Mouse (Mus musculus): ENCODE data around the gene Eif2b4. TPM values are rescaled to one million over a fixed set of nuclear protein-coding genes. Genes with fewer than 3 reads are reported as not detected.

Gene Eif2b4
- polyA plus RNA-seq, 1 experiment from 2014 or later: 88.5 TPM

DNA sequence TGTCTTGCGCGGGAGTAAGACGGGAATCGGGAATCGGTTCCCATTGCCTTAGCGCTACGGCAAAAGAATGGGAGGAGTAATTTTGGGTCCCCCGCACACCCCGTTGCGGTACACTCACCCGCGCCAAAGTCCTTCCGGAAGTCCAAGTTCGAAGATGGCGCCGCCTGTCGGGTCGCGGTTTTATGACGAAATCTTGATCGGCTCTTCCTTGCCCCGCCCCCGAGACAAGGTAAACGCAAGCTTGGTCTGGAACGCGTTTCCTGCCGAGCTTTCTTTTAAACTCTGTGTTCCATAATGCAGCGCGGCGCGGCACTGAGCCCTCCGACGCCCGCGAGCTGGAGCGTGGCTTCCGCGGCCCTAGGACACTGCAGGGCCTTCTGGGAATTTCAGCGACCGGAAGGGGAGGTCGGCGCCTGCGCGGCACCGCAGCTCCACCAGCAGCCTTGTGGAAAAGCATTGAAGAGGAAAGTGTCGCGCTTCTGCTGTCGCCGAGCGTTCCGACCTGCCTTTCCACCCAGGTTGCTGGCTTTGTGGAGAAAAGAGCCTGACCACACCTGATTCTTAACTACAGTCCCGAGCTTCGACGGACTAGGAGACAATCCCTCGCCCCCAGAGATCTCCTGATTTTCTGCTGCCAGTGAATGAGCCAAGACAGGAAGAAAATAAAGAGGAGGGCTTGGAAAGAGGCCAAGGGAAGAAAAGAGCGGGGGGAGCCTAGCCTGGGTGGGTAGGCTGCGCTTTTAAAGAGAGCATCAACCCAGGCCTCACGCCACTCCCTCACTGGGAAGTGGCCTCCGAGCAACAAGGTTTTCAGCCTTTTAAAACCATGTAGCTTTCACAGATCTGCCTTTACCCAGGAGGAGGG lies 13.2 kb downstream of the Eif2b4 start, which contains the start of the genes Gm29609 and Gtf3c2:
Gene Gm29609 (minus strand): TSS at position 146 of the 865 bp plus-strand sequence.
Gene Gtf3c2 (minus strand): TSS at position 379 of the 865 bp plus-strand sequence.
- Histone ChIP-seq H3K36me3 (ENCODE audit: control insufficient read depth, insufficient read depth, low read length) (no peaks in the 10 kb centered on the region), H3K9me3 (ENCODE audit: control insufficient read depth, low read length) (no peaks in the 10 kb centered on the region), H3K4me3 (ENCODE audit: low read length) (peak within 1 kb of the TSS; percentile 90), H3K27me3 (replicated peaks; ENCODE audit: control insufficient read depth, insufficient read depth, low read length) (no peaks in the 10 kb centered on the region), H3K9ac (ENCODE audit: low read depth, low read length) (peak within 1 kb of the TSS; percentile 84), H3K4me1 (ENCODE audit: control insufficient read depth, insufficient read depth, low read depth, low read length) (peaks cover 7% of the 10 kb centered on the region; the same call in 1 of the 2 replicates), H3K27ac (ENCODE audit: low read depth, low read length) (peak within 1 kb of the TSS; percentile 98), H3K4me2 (ENCODE audit: low read length) (peak within 1 kb of the TSS; percentile 92)
- ATAC-seq: peak; percentile 99
- under 1% methylated on average over 59 of the region's 59 CpGs for WGBS

DNA sequence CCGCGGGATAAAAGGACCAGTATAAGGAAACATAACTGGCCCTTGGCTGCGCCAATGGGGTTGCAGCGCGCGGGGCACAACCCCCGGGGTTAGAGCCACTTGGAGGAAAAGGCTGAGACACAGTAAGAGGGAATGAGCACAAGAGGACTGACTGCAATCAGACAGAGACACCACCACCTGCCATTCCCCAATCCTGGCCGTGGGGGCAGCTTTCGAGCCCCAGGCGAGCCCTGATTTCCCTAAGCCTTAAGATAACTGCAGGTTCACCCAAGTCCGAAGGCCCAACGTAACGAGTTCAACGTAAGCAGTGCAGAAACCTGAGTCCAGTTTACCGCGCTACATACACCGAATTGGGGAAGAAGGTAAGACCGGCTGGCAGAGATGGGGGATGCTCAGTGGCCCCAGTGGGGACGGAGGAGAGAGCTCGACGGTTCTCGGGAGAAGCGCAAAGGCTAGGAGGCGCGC lies 13.9 kb downstream of the Eif2b4 start:
- H3K4me1 ChIP-seq (ENCODE audit: control insufficient read depth, insufficient read depth, low read depth, low read length): peaks cover 7% of the 10 kb centered on the region; the same call in 1 of the 2 replicates
- peak; percentile 9 for ATAC-seq
- peaks cover under 1% of the 10 kb centered on the region for H3K36me3 ChIP-seq (ENCODE audit: control insufficient read depth, insufficient read depth, low read length)
- peak overlapping the region; percentile 98 for H3K27ac ChIP-seq (ENCODE audit: low read depth, low read length)
- no peaks in the 10 kb centered on the region for H3K27me3 ChIP-seq (replicated peaks; ENCODE audit: control insufficient read depth, insufficient read depth, low read length)
- WGBS: under 1% methylated on average over 25 of the region's 25 CpGs
- peak overlapping the region; percentile 84 for H3K9ac ChIP-seq (ENCODE audit: low read depth, low read length)
- H3K4me2 ChIP-seq (ENCODE audit: low read length): peak overlapping the region; percentile 92
- H3K9me3 ChIP-seq (ENCODE audit: control insufficient read depth, low read length): no peaks in the 10 kb centered on the region
- peak overlapping the region; percentile 90 for H3K4me3 ChIP-seq (ENCODE audit: low read length)

DNA sequence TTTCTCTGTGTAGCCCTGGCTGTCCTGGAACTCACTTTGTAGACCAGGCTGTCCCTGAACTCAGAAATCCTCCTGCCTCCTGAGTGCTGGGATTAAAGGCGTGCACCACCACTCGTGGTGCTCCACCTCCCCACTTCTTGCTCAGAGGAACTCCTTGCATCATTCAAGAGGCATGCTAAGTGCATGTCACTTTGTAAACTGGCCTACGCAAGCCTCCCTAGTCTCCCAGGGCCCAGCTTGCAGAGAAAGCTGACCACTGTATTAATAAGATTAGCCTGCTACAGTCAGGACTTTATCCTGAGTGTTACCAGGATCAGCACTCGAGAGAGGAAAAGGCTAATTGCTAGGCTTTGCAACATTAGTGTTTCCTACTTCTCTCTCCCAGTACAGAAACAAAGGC lies 24.6 kb downstream of the Eif2b4 start:
- no peaks in the 10 kb centered on the region for H3K9me3 ChIP-seq (ENCODE audit: control insufficient read depth, low read length)
- ATAC-seq: no peak
- no peak overlapping the region for H3K9ac ChIP-seq (ENCODE audit: low read depth, low read length)
- no peaks in the 10 kb centered on the region for H3K27me3 ChIP-seq (replicated peaks; ENCODE audit: control insufficient read depth, insufficient read depth, low read length)
- WGBS: 93% methylated on average over 4 of the region's 4 CpGs
- H3K4me2 ChIP-seq (ENCODE audit: low read length): no peak overlapping the region
- no peaks in the 10 kb centered on the region for H3K4me1 ChIP-seq (ENCODE audit: control insufficient read depth, insufficient read depth, low read depth, low read length)
- H3K27ac ChIP-seq (ENCODE audit: low read depth, low read length): no peak overlapping the region
- peaks cover 47% of the 10 kb centered on the region for H3K36me3 ChIP-seq (ENCODE audit: control insufficient read depth, insufficient read depth, low read length)
- no peak overlapping the region for H3K4me3 ChIP-seq (ENCODE audit: low read length)

DNA sequence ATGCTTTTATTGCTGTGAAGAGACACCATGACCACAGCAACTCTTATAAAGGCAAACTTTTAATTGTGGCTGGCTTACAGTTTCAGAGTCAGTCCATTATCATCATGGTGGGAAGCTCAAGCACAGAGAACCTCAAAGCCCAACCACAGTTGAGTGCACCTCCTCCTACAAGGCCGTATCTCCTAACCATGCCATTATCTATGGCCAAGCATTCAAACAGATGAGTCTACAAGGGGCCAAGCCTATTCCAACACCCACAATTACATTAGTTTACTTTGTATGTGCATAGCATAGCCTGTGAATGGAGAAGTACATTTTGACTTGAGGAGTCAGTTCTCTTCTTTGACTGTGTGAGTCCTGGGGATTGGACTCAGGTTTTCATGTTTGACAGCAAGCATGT lies 28.4 kb downstream of the Eif2b4 start:
- WGBS: 96% methylated on average over 1 of the region's 1 CpGs
- Histone ChIP-seq H3K4me2 (ENCODE audit: low read length) (no peak overlapping the region), H3K9ac (ENCODE audit: low read depth, low read length) (no peak overlapping the region), H3K9me3 (ENCODE audit: control insufficient read depth, low read length) (no peaks in the 10 kb centered on the region), H3K27ac (ENCODE audit: low read depth, low read length) (no peak overlapping the region), H3K4me1 (ENCODE audit: control insufficient read depth, insufficient read depth, low read depth, low read length) (no peaks in the 10 kb centered on the region), H3K4me3 (ENCODE audit: low read length) (no peak overlapping the region), H3K36me3 (ENCODE audit: control insufficient read depth, insufficient read depth, low read length) (peaks cover 46% of the 10 kb centered on the region), H3K27me3 (replicated peaks; ENCODE audit: control insufficient read depth, insufficient read depth, low read length) (no peaks in the 10 kb centered on the region)
- ATAC-seq: no peak

DNA sequence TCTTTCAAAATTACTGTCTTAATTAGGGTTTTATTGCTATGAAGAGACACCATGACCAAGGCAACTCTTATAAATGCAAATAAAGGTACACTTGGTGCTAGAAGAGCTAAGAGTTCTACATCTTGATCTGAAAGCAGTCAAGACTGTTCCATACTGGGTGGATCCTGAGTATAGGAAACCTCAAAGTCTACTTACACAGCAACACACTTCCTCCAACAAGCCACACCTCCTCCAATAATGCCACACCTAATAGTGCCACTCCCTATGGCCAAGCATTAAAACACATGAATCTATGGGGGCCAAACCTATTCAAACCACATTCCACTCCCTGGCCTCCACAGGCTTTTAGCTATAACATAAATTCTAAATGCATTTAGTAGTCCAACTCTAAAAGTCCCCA lies 30.8 kb downstream of the Eif2b4 start:
- Histone ChIP-seq H3K9ac (ENCODE audit: low read depth, low read length) (no peak overlapping the region), H3K4me3 (ENCODE audit: low read length) (no peak overlapping the region), H3K9me3 (ENCODE audit: control insufficient read depth, low read length) (no peaks in the 10 kb centered on the region), H3K4me2 (ENCODE audit: low read length) (no peak overlapping the region), H3K27ac (ENCODE audit: low read depth, low read length) (no peak overlapping the region), H3K4me1 (ENCODE audit: control insufficient read depth, insufficient read depth, low read depth, low read length) (no peaks in the 10 kb centered on the region), H3K27me3 (replicated peaks; ENCODE audit: control insufficient read depth, insufficient read depth, low read length) (no peaks in the 10 kb centered on the region), H3K36me3 (ENCODE audit: control insufficient read depth, insufficient read depth, low read length) (peaks cover 60% of the 10 kb centered on the region)
- ATAC-seq: no peak

DNA sequence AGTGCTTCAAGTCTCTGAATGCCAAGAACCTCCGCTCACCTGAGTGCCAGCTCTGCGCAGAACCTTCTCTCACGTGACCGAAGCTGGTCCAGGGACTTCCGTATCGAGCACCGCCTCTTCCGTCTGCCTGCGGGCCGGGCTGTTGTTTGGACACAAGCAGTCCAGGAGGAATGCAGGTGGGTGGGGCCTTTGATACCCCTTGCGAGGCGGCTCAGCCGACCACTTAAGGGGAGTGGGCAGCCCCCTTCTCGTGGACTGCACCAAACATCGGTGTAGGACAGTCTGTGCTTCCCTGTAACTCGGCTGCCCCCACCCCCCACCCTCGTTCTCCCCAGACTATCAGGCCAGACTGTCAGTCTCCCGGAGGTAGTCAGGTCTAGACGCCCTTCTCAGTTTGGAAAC lies 39.1 kb downstream of the Eif2b4 start, which contains the start of gene Mpv17:
Gene Mpv17 (minus strand): TSS at position 100 of the 402 bp plus-strand sequence.
- Histone ChIP-seq H3K9me3 (ENCODE audit: control insufficient read depth, low read length) (no peaks in the 10 kb centered on the region), H3K4me3 (ENCODE audit: low read length) (peak within 1 kb of the TSS; percentile 72), H3K27me3 (replicated peaks; ENCODE audit: control insufficient read depth, insufficient read depth, low read length) (no peaks in the 10 kb centered on the region), H3K4me1 (ENCODE audit: control insufficient read depth, insufficient read depth, low read depth, low read length) (peaks cover 11% of the 10 kb centered on the region), H3K9ac (ENCODE audit: low read depth, low read length) (peak within 1 kb of the TSS; percentile 81), H3K36me3 (ENCODE audit: control insufficient read depth, insufficient read depth, low read length) (peaks cover 24% of the 10 kb centered on the region), H3K4me2 (ENCODE audit: low read length) (peak within 1 kb of the TSS; percentile 81), H3K27ac (ENCODE audit: low read depth, low read length) (peak within 1 kb of the TSS; percentile 77)
- peak; percentile 96 for ATAC-seq
- 1% methylated on average over 19 of the region's 19 CpGs for WGBS

DNA sequence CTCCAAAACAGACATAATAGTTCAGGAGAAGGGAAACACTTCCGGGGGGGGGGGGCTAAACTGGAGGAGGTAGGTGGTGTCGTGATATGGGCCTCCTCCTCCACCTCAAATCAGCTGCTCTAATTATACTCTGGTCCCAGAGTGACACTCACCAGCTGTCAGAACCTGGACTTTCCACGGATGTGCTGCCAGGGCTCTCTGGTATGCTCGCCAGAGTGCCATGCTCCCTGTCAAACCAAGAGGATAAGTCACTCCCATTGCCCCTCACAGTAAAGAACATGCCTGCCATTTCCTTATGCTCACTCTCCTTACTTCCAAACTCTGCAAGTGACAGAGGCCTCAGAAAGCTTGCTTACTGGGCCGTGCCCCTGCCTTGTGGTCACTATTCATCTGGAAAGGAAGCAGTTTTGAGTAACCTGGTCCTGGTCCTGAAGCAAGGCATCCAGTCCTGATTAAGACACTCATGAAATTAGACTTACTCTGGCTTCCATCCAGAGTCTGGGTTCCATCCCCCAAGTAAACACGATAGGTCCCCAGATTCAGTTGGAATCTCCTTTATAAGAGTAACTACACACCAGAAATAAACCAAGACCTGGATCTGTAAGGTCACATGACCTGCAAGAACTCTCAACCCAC lies 39.6 kb downstream of the Eif2b4 start:
- WGBS: 38% methylated on average over 6 of the region's 6 CpGs
- H3K27me3 ChIP-seq (replicated peaks; ENCODE audit: control insufficient read depth, insufficient read depth, low read length): no peaks in the 10 kb centered on the region
- peak; percentile 48 for ATAC-seq
- peaks cover 11% of the 10 kb centered on the region for H3K4me1 ChIP-seq (ENCODE audit: control insufficient read depth, insufficient read depth, low read depth, low read length)
- peaks cover 19% of the 10 kb centered on the region for H3K36me3 ChIP-seq (ENCODE audit: control insufficient read depth, insufficient read depth, low read length)
- H3K4me3 ChIP-seq (ENCODE audit: low read length): peak overlapping the region; percentile 72
- peak overlapping the region; percentile 81 for H3K4me2 ChIP-seq (ENCODE audit: low read length)
- H3K9me3 ChIP-seq (ENCODE audit: control insufficient read depth, low read length): no peaks in the 10 kb centered on the region
- peak overlapping the region; percentile 81 for H3K9ac ChIP-seq (ENCODE audit: low read depth, low read length)
- peak overlapping the region; percentile 77 for H3K27ac ChIP-seq (ENCODE audit: low read depth, low read length)

DNA sequence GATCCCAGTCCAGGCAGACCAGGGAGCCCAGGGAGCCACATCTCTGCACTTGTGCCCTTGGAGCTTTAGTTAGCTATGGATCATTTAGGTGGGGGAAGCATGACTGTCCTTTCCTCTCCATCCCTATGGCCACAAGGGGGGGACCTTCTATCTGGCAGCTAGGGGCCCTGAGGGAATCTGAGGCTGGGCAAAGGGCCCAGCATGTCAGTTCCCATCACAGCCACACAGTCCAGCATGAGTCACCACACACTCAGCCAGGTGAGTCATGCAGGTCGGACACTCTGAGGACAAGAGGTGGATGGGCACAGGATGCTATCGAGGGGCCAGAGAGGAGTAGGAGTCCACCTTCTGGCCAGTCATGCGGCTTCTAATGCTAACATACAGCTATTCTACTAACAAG lies 41.5 kb downstream of the Eif2b4 start:
- ATAC-seq: no peak
- WGBS: 93% methylated on average over 3 of the region's 3 CpGs
- H3K9me3 ChIP-seq (ENCODE audit: control insufficient read depth, low read length): no peaks in the 10 kb centered on the region

DNA sequence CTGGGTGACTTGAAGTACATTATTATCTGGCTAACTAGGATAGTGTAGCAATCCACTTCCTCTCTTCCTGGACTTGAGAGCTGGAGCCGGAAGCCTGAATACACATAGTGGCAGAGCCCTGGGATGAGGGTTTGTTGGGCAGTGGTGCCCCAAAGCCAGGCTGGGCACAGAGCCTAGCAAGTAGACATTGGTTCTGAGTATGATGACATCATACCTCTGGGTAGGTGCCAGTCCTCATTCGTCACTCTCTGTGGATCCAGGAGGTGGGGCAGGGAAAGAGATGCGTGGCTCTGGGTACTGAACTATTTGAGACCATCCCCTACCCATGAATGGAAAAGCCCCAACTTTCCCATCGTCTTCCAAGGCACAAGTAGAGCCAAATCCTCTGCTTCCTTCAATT lies 43.4 kb downstream of the Eif2b4 start:
- Histone ChIP-seq H3K4me2 (ENCODE audit: low read length) (no peak overlapping the region), H3K4me1 (ENCODE audit: control insufficient read depth, insufficient read depth, low read depth, low read length) (peaks cover 10% of the 10 kb centered on the region), H3K4me3 (ENCODE audit: low read length) (no peak overlapping the region), H3K27ac (ENCODE audit: low read depth, low read length) (no peak overlapping the region), H3K27me3 (replicated peaks; ENCODE audit: control insufficient read depth, insufficient read depth, low read length) (no peaks in the 10 kb centered on the region), H3K9ac (ENCODE audit: low read depth, low read length) (no peak overlapping the region), H3K9me3 (ENCODE audit: control insufficient read depth, low read length) (no peaks in the 10 kb centered on the region), H3K36me3 (ENCODE audit: control insufficient read depth, insufficient read depth, low read length) (0 out of 2 replicates have a peak, but pooled peaks cover 4% of the 10 kb centered on the region)
- no peak for ATAC-seq
- WGBS: 76% methylated on average over 4 of the region's 4 CpGs

More for the DNA sequence above, 41.5 kb downstream of the Eif2b4 start:
- Histone ChIP-seq H3K4me3 (ENCODE audit: low read length) (no peak overlapping the region), H3K9ac (ENCODE audit: low read depth, low read length) (no peak overlapping the region), H3K4me2 (ENCODE audit: low read length) (no peak overlapping the region), H3K36me3 (ENCODE audit: control insufficient read depth, insufficient read depth, low read length) (peaks cover 1% of the 10 kb centered on the region), H3K27ac (ENCODE audit: low read depth, low read length) (no peak overlapping the region), H3K27me3 (replicated peaks; ENCODE audit: control insufficient read depth, insufficient read depth, low read length) (no peaks in the 10 kb centered on the region), H3K4me1 (ENCODE audit: control insufficient read depth, insufficient read depth, low read depth, low read length) (peaks cover 11% of the 10 kb centered on the region)

Data from hindbrain, embryonic 16.5 days (tissue).